Mouse (Mus musculus): ENCODE measurements around the gene Slc9a9.
A peak's percentile ranks its signal among the peaks of the same experiment; 100 is the strongest.

Gene Slc9a9

GRCm38 (mm10) chr9:95072450-95072955 is 402.8 kb downstream of the Slc9a9 start:
- DNase-seq (ENCODE audit: low spot score in 2 of 2) = no peak

GRCm38 (mm10) chr9:95073691-95074090 is 404.0 kb downstream of the Slc9a9 start:
- no peak for DNase-seq (ENCODE audit: low spot score in 2 of 2)

DNA sequence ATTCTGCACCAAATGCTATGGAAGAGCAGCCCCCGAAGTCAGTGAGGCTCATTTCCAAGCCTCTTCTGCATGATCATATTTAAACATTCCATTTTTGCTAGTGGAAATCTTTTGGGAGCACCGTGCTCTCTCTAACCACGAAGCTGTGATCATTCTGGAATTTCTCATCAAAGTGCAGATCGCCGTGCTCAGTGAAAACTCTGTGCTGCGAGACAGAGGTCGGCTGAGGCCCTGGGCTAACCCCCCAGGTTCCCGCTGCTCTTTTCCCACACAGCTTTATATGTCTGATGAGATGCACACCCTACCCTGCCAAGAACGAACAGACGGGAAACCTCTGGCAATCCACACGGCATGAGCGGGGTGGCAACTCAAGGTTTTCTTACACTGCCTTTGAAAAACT is 406.1 kb downstream of the Slc9a9 start:
- no peak for DNase-seq (ENCODE audit: low spot score in 2 of 2)

DNA sequence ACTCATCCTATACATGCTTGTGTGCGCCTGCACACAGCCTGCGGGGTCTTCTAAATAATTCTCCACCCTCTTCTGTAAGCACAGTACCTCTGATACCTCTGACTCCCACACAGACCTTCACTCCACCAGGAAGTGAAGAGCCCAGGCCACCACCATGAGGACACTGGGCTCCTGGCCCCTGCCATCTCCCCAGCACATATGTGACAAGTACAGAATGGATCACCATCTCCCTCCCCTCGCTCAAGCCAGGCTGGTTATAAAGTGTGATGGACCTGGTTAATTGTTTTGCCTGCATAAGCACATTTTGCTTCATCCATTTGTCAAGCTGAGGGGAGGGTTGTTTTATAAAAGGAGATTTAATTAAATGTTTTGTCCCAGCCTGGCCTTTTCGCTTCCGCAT is 408.2 kb downstream of the Slc9a9 start:
- no peak for DNase-seq (ENCODE audit: low spot score in 2 of 2)

DNA sequence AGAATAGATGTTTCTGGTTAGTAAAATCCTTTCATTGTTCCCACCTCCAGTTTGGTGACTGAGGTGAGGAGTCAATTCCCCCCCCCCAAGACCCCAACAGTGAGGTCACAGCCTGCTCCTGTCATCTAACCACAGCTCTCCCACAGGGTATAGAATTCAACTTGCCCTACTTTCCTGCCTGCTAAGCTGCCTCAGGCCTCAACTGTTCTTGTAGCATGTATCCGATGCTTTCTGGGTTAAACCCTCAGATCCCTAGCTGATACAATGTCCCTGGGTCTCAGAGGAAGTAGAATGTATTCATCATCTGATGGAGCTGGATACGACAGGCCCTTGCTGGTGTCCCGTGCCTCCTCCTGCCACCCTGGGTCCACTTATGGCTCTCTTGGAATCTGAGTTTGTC is 408.9 kb downstream of the Slc9a9 start:
- no peak for DNase-seq (ENCODE audit: low spot score in 2 of 2)

DNA sequence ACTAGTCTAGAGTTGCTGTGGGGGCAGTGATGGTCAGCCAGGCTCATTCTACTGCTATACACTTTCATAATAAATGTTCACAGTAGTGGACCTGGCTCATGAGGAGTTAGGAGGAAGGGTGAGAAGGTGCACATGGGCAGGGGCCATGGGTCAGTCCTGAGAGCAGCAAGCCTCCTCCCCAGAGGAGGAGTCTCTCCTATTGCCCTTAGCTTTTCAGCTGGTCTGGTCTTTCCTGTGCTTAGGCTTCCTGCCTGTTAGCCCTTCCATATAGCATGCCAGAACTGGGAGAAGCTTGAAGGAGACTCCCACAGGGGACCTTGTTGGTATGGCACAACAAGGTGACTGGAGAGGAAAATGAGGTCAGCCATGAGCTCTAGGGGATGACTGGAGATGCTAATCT is 410.2 kb downstream of the Slc9a9 start:
- DNase-seq (ENCODE audit: low spot score in 2 of 2) = no peak

DNA sequence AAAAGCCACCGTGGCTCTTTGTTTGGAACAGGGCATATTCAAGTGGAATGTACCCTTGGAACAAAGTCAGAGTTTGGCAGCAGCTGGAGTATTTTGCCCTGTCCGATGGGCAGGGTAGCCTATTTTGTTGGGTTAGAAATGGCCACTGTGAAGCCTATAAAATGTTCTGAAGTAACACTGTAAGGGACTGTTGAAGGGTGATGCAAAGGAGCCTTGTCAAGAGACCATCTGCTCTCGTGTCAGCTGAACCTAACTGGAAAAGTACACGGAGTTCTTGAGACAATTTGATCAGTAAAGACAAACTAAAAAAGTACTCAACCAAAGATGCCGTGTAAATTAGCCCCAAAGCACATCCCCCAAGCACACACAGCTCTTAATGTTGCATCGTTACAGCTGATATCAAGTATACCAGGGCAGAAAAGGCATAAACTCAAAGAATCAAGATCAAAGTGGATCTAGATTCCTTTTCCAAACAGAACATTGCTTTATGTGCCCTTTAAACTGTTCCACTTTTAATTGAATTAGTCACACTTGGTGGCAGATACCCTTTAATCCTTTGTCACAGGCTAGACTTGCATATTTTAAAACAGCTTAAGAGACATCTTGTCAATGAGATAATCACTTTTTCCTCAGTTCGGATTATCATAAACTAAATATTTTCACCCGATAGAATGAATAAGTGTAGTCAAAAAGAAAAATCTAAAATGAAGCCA is 416.6 kb downstream of the Slc9a9 start:
- DNase-seq (ENCODE audit: low spot score in 2 of 2) = no peak

GRCm38 (mm10) chr9:95088221-95088620 is 418.5 kb downstream of the Slc9a9 start:
- DNase-seq (ENCODE audit: low spot score in 2 of 2) = no peak

DNA sequence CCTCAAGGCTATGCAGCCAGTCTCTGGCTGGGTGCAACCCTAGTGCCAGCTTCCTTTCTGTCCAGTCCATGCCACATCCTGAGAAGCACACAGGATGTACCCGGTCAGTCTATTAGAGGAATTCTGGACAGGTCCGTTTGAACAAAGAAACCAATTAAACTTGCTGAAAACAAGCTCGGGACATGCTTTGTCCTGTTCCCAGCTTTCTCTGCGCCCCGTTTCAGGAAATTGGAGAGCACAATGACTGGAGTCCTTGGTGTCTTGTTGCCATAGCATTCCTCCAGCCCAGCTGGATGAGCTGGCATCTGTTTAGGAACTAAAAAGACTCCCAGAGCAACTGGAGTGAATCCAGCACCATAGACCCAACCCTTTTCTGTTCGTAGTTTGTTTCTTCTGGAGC is 419.3 kb downstream of the Slc9a9 start:
- peak in 1 of 2 experiments; percentile 12 for DNase-seq (ENCODE audit: low spot score in 2 of 2)

DNA sequence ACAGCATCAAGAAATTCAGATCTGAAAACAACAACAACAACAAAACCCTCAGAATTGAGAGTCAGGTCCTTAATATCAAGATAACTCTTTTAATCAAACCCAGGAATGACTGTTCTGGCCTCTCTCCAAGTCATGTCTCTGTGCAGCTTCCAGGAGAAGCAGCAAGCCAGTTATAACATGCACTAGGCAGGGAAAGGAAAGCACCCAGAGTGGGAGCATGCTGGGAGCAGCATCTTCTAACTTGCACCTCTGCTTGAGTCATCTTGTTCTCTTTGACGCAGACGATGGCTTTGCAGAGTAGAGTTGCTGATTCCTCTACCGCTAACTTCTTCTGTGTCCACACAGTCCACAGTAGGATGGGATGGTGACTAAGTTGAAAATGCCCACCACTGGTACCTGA is 426.8 kb downstream of the Slc9a9 start:
- DNase-seq (ENCODE audit: low spot score in 2 of 2) = no peak

- no peak for DNase-seq (ENCODE audit: low spot score in 2 of 2)
Observed at GRCm38 (mm10) chr9:95105768-95106167, 436.1 kb downstream of the Slc9a9 start.

DNA sequence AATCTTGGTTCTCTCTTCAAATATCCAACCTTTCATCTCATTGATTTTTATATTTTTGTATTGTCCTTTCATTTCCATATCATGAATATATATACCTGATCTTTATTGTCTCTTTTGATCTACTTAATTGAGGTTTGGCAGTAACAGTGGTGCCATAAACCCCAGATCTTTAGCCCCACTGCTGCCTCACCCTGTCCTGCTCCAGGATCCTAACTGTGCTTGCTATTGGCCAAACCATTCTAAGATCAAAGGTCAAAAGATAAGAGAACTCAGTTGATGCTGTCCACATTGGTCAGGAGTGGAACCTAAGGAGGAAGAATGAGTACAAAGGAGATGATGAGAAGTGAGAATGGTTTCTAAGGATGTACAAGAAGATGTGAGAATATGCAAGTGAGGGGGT is 440.1 kb downstream of the Slc9a9 start:
- DNase-seq (ENCODE audit: low spot score in 2 of 2) = no peak

DNA sequence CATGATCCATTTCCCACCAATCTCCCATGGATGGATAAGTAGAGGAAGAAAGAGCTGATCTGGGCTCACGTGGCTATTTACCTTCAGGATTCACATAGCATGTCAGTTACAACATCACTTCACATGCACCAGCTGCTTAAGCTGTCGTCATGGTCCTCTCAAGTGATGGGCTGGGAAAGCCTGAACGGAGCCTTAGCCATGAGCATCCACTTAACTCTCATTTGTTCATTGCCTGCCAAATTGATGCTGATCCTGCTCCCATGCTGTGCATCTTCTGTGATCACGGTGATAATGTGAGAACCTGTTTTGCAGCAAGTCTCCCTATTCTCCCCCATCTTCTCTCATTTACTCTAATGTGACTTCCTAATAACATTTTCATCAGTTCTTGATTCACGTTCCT is 441.1 kb downstream of the Slc9a9 start:
- no peak for DNase-seq (ENCODE audit: low spot score in 2 of 2)

DNA sequence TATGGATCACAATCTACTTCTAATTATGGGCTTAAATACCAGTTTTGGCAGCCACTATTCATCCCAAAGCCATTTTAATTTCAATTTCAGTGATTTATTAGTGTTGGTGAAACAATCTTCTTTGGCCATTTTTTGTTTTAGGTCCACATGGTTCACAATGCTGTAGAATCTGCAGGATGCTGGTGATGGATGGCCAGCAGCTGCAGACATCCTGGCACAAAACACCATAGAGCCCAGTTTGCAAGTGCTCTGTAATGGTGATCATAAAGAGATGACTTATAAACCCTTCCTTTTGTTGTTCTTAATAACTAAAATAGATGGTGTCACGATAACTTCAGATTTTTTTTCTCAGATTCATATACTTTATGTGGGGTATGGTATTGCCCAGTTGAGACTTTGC is 442.0 kb downstream of the Slc9a9 start:
- DNase-seq (ENCODE audit: low spot score in 2 of 2) = no peak

DNA sequence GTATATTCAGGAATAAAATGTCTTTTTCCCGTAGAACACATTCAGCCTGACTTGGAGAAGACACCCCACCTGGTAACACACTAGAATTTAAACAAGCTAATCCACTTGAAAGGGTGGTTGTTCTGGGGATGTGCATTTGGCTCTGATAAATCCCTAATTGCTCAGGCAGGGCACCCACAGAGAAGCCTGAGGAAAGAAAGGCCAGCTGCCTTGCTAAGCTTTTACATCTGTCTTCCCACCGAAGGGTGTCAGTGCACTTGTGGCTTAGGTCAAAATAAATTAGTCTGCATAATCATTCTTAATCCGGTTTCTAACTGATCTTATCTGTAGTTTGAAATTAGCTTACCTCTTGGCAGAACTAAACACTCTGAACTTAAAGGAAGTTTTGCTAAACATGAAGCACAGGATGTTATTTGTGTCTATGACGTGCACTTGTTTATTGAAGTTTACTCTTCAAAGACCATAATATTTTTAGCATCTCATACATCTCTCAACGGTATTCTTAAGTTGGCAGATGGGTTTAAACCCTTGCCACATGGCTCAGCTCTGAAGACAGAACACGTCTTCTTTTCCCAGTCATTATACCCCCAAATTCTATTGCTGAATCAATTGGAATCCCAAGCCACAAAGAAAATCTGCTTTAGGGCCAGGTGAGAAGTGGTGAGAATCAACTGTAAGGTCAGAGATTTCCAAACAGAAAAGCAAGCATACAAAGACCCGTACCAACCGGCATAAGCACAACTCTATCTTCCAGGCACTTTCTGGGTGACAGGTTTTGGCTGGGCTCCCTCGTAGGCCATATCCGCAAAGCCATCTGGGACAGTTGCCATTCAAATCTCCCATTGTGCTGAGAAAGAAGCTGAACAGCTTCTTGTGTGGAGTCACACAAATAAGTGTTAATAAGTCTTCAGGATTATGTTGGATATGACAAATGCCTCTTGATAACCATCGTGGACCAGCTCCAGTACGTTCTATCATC is 443.7 kb downstream of the Slc9a9 start:
- peak in 1 of 2 experiments; percentile 19 for DNase-seq (ENCODE audit: low spot score in 2 of 2)

GRCm38 (mm10) chr9:95120062-95120461 is 450.4 kb downstream of the Slc9a9 start:
- DNase-seq (ENCODE audit: low spot score in 2 of 2) = no peak

GRCm38 (mm10) chr9:95121151-95121835 is 451.6 kb downstream of the Slc9a9 start:
- DNase-seq (ENCODE audit: low spot score in 2 of 2) = no peak

DNA sequence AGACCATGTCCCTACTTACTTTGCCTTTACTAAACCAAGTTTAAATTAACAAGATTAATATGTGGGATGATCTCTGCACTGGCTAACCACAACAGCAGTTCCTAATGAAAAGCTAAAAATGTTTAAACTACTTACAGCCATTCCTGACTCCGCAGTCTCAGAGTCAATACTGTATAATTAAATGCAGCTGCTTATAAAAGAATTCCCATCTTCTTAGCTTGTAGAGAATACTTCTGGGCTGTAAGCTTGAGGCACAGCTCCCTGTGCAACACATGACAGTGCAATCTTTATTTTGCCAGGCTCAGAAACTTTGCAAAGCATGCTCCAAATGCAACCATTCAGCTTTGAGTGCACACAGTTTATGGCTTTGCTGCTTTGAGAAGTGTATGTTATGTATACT is 456.0 kb downstream of the Slc9a9 start:
- DNase-seq (ENCODE audit: low spot score in 2 of 2) = no peak

DNA sequence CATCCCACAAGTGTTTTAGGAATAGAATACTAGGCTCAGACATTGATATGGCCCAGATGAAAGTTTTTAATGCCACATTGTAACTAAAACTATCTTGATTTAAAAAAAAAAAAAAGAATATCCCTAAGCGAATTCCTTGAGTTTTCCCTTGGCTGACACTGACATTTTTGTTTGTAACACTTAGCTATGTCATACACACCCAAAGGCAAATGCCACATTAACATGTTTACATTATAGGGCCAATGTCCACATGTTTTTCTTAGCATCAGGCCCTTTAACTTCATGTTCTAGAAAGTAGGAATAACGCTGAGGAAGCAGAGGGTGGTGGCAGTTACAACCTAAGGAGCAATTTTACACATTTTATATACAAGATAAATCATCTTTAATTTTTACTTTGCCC is 458.1 kb downstream of the Slc9a9 start:
- DNase-seq (ENCODE audit: low spot score in 2 of 2) = no peak

DNA sequence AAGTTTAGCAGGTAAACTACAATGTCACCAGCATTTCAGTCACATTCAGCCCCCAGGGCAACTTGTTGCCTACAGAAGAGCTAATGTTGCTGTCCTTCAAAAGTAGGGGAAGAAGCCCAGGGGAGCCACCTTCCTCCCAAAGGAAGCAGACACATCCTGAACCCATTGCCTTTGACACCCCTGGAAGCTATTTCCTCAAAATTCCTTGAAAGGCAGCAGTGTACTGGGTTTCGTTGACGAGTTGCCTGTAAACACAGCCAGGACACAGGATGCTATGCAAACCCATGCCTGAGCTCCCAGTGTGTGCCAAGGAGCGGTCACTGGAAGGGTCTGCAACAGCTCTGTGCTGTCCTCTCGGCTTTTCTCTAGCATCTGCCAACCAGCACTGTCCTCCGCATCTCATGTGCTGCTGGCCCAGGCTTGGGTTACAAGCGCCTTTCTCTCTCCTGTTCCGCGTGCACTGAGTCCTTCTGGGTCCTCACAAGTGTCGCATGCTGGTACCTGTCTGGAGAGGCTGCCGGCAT is 479.6 kb downstream of the Slc9a9 start:
- no peak for DNase-seq (ENCODE audit: low spot score in 2 of 2)

- no peak for DNase-seq (ENCODE audit: low spot score in 2 of 2)
Observed at GRCm38 (mm10) chr9:95150096-95150495, 480.4 kb downstream of the Slc9a9 start.

- no peak for DNase-seq (ENCODE audit: low spot score in 2 of 2)
Observed at GRCm38 (mm10) chr9:95150597-95150996, 480.9 kb downstream of the Slc9a9 start.
